7 mouse cellular contexts compared by ENCODE assay signal in the genomic region with DNA sequence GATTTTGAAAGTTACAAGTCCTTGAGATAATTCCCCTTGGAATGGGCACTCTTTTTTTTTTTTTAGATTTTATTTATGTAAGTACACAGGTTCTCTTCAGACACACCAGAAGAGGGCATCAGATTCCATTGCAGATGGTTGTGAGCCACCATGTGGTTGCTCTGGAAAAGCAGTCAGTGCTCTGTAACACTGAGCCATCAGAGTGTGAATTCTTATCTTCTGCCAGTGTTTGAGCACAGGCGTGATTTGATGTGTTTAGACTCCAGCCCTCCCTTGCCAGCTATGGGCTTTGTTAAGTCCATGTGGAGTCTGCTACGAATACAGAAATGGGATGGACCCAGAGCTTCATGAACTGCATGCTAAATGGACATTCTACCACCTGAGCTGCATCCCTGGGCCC. TPM values are rescaled to one million over a fixed set of nuclear protein-coding genes. Genes with fewer than 3 reads are reported as not detected.
A peak's percentile ranks its signal among the peaks of the same experiment; 100 is the strongest.
DNase-seq lines count a peak whose midpoint lies in the region; ATAC-seq and TF ChIP-seq lines count a peak whose summit lies in the region.

No protein-coding gene starts in this region.

- H3K36me3 ChIP-seq in forebrain, postnatal 0 days (ENCODE audit: insufficient read depth), result 0 out of 2 replicates have a peak, but pooled peaks cover 4% of the 10 kb centered on the region
- peaks cover 9% of the 10 kb centered on the region for H3K36me3 ChIP-seq in liver, adult 2 months (ENCODE audit: control insufficient read depth, insufficient read depth, low read length)
- H3K36me3 ChIP-seq in neural tube, embryonic 12.5 days, result no peaks in the 10 kb centered on the region

- ATAC-seq in forebrain, postnatal 0 days, result no peak
- no peak for ATAC-seq in neural tube, embryonic 12.5 days (ENCODE audit: low FRiP score, low read depth)

- peak in 1 of 2 experiments; percentile 11 for DNase-seq in left cerebral cortex, adult 2 months (ENCODE audit: extremely low spot score in 1 of 2, low spot score in 2 of 2)
- no peak for DNase-seq in left cerebral cortex, adult 9 months (ENCODE audit: low spot score in 2 of 2)
- DNase-seq in brain, embryonic 14.5 days (ENCODE audit: low read depth), result peak; percentile 58
- peak; percentile 56 for DNase-seq in forebrain, postnatal 0 days
- DNase-seq in liver, adult 2 months (ENCODE audit: extremely low read depth, low read depth, low spot score), result peak; percentile 77
- no peak for DNase-seq in thymus, postnatal 36 days

- no peaks in the 10 kb centered on the region for H3K9me3 ChIP-seq in forebrain, postnatal 0 days (ENCODE audit: low read length)
- no peaks in the 10 kb centered on the region for H3K9me3 ChIP-seq in neural tube, embryonic 12.5 days

- peak overlapping the region; percentile 58 for H3K4me2 ChIP-seq in forebrain, postnatal 0 days (ENCODE audit: low read depth)
- peak overlapping the region; percentile 74 for H3K4me2 ChIP-seq in neural tube, embryonic 12.5 days (replicated peaks)

- peak overlapping the region; percentile 32; the same call in 1 of the 2 replicates for H3K9ac ChIP-seq in forebrain, postnatal 0 days
- peak overlapping the region; percentile 11; the same call in 1 of the 2 replicates for H3K9ac ChIP-seq in liver, adult 2 months (ENCODE audit: low read depth, low read length)
- H3K9ac ChIP-seq in neural tube, embryonic 12.5 days, result peak overlapping the region; percentile 90; the same call in 1 of the 2 replicates

- H3K4me3 ChIP-seq in left cerebral cortex, adult 2 months, result peak overlapping the region; percentile 71
- peak overlapping the region; percentile 89; the same call in 1 of the 2 replicates for H3K4me3 ChIP-seq in forebrain, postnatal 0 days (ENCODE audit: low read depth, low read length)
- no peak overlapping the region for H3K4me3 ChIP-seq in liver, adult 2 months (ENCODE audit: insufficient read depth, low read depth, low read length)
- peak overlapping the region; percentile 5; the same call in 1 of the 2 replicates for H3K4me3 ChIP-seq in neural tube, embryonic 12.5 days

- WGBS in forebrain, postnatal 0 days, result 6% methylated on average over 2 of the region's 2 CpGs
- 12% methylated on average over 2 of the region's 2 CpGs for WGBS in liver, adult 2 months
- WGBS in neural tube, embryonic 12.5 days, result 40% methylated on average over 2 of the region's 2 CpGs

- TF ChIP-seq CTCF in left cerebral cortex, adult 2 months (IDR thresholded peaks at IDR 0.05), result peak; percentile 52
- TF ChIP-seq CTCF in brain, embryonic 14.5 days (IDR thresholded peaks at IDR 0.05; ENCODE audit: borderline replicate concordance, extremely low read depth, insufficient read depth, insufficient read length), result peak; percentile 12; the same call in 1 of the 2 replicates
- peak; percentile 68 for TF ChIP-seq CTCF in forebrain, postnatal 0 days (IDR thresholded peaks at IDR 0.05; ENCODE audit: low read depth)
- TF ChIP-seq CTCF in liver, adult 2 months (IDR thresholded peaks at IDR 0.05; ENCODE audit: low read depth, low read length), result peak; percentile 29; the same call in 1 of the 2 replicates

- H3K27ac ChIP-seq in left cerebral cortex, adult 2 months, result peak overlapping the region; percentile 95
- H3K27ac ChIP-seq in forebrain, postnatal 0 days (ENCODE audit: low read depth, low read length), result peak overlapping the region; percentile 40; the same call in 1 of the 2 replicates
- peak overlapping the region; percentile 94 for H3K27ac ChIP-seq in liver, adult 2 months (replicated peaks; ENCODE audit: insufficient read depth, low read depth, low read length)
- no peak overlapping the region for H3K27ac ChIP-seq in neural tube, embryonic 12.5 days

- no peak for TF ChIP-seq POLR2A in brain, embryonic 14.5 days (IDR thresholded peaks at IDR 0.05; ENCODE audit: borderline replicate concordance, extremely low read depth, insufficient read depth, insufficient read length, poor library complexity, severe bottlenecking)
- TF ChIP-seq POLR2A in liver, adult 2 months (IDR thresholded peaks at IDR 0.05; ENCODE audit: extremely low read depth, insufficient read depth, low read length), result no peak

- intact Hi-C loops in left cerebral cortex, adult 2 months (cut with DNase I), result loop anchor here (2.0 kb wide), 1 partner anchor 31 kb away; a partner anchor contains a TSS

- H3K79me2 ChIP-seq in liver, adult 2 months (ENCODE audit: control insufficient read depth, insufficient read depth, low read length), result peaks cover 24% of the 10 kb centered on the region

- H3K27me3 ChIP-seq in forebrain, postnatal 0 days (ENCODE audit: insufficient read depth, low read length), result no peaks in the 10 kb centered on the region
- H3K27me3 ChIP-seq in liver, adult 2 months (ENCODE audit: control insufficient read depth, insufficient read depth, low read length), result no peaks in the 10 kb centered on the region
- no peaks in the 10 kb centered on the region for H3K27me3 ChIP-seq in neural tube, embryonic 12.5 days (replicated peaks)

- peaks cover 21% of the 10 kb centered on the region for H3K4me1 ChIP-seq in forebrain, postnatal 0 days (ENCODE audit: insufficient read depth)
- H3K4me1 ChIP-seq in liver, adult 2 months (ENCODE audit: control insufficient read depth, insufficient read depth, low read length), result peaks cover 38% of the 10 kb centered on the region
- peaks cover 50% of the 10 kb centered on the region for H3K4me1 ChIP-seq in neural tube, embryonic 12.5 days

RNA-seq across cellular contexts. Expression of a gene that starts 1.7 kb away (rescaled TPM):
- 10 to 100 TPM; 23.1 to 23.4 TPM for total RNA-seq in left cerebral cortex, adult 2 months (2021)
- polyA plus RNA-seq in brain, embryonic 14.5 days (2012; rRNA removed), result 24.8 and 36.4 TPM in 2 replicates
- total RNA-seq in forebrain, postnatal 0 days (2014; rRNA removed), result 10.1 and 15.9 TPM in 2 replicates
- 3.9 and 4.7 TPM in 2 replicates for polyA plus RNA-seq in forebrain, postnatal 0 days (2015; fragmentation: Nextera tagmentation; extraction: Ambion mirVana)
- total RNA-seq in liver, adult 2 months (2014; rRNA removed), result 22.9 and 43.9 TPM in 2 replicates
- polyA plus RNA-seq in liver, adult 2 months (2012; rRNA removed), result 727 and 964 TPM in 2 replicates
- polyA plus RNA-seq in neural tube, embryonic 12.5 days (2016; fragmentation: Nextera tagmentation; extraction: Ambion mirVana), result 4.8 and 5.1 TPM in 2 replicates

RNA-seq across cellular contexts. Expression of a gene that starts 2.0 kb away (rescaled TPM):
- 1 to 10 TPM; 1.8 to 2.0 TPM for total RNA-seq in left cerebral cortex, adult 2 months (2021)
- polyA plus RNA-seq in brain, embryonic 14.5 days (2012; rRNA removed), result 0.42 and 0.59 TPM in 2 replicates
- 0.15 and 1.3 TPM in 2 replicates for total RNA-seq in forebrain, postnatal 0 days (2014; rRNA removed)
- 0.21 and 0.34 TPM in 2 replicates for polyA plus RNA-seq in forebrain, postnatal 0 days (2015; fragmentation: Nextera tagmentation; extraction: Ambion mirVana)
- 0.60 and 0.65 TPM in 2 replicates for total RNA-seq in liver, adult 2 months (2014; rRNA removed)
- 0.85 and 1.7 TPM in 2 replicates for polyA plus RNA-seq in liver, adult 2 months (2012; rRNA removed)
- polyA plus RNA-seq in neural tube, embryonic 12.5 days (2016; fragmentation: Nextera tagmentation; extraction: Ambion mirVana), result 1.5 and 1.6 TPM in 2 replicates

RNA-seq across cellular contexts. Expression of a gene that starts 2.3 kb away (rescaled TPM):
- 10 to 100 TPM; 31.9 to 32.2 TPM for total RNA-seq in left cerebral cortex, adult 2 months (2021)
- 73.9 and 96.1 TPM in 2 replicates for polyA plus RNA-seq in brain, embryonic 14.5 days (2012; rRNA removed)
- total RNA-seq in forebrain, postnatal 0 days (2014; rRNA removed), result 58.0 and 68.7 TPM in 2 replicates
- polyA plus RNA-seq in forebrain, postnatal 0 days (2015; fragmentation: Nextera tagmentation; extraction: Ambion mirVana), result 50.5 and 57.0 TPM in 2 replicates
- total RNA-seq in liver, adult 2 months (2014; rRNA removed), result 4.0 and 5.4 TPM in 2 replicates
- 20.4 and 20.6 TPM in 2 replicates for polyA plus RNA-seq in liver, adult 2 months (2012; rRNA removed)
- polyA plus RNA-seq in neural tube, embryonic 12.5 days (2016; fragmentation: Nextera tagmentation; extraction: Ambion mirVana), result 71.3 and 74.7 TPM in 2 replicates

RNA-seq across cellular contexts. Expression of a gene that starts 30.6 kb away (rescaled TPM):
- 10 to 100 TPM; 69.7 to 77.0 TPM for total RNA-seq in left cerebral cortex, adult 2 months (2021)
- polyA plus RNA-seq in brain, embryonic 14.5 days (2012; rRNA removed), result 141 and 160 TPM in 2 replicates
- total RNA-seq in forebrain, postnatal 0 days (2014; rRNA removed), result 89.9 and 109 TPM in 2 replicates
- polyA plus RNA-seq in forebrain, postnatal 0 days (2015; fragmentation: Nextera tagmentation; extraction: Ambion mirVana), result 105 and 112 TPM in 2 replicates
- total RNA-seq in liver, adult 2 months (2014; rRNA removed), result 23.9 and 35.4 TPM in 2 replicates
- polyA plus RNA-seq in liver, adult 2 months (2012; rRNA removed), result 93.9 and 106 TPM in 2 replicates
- polyA plus RNA-seq in neural tube, embryonic 12.5 days (2016; fragmentation: Nextera tagmentation; extraction: Ambion mirVana), result 108 and 116 TPM in 2 replicates

RNA-seq across cellular contexts. Expression of a gene that starts 30.7 kb away (rescaled TPM):
- total RNA-seq in left cerebral cortex, adult 2 months (2021), result 10 to 100 TPM; 64.4 to 67.5 TPM
- 96.8 and 124 TPM in 2 replicates for polyA plus RNA-seq in brain, embryonic 14.5 days (2012; rRNA removed)
- 71.9 and 378 TPM in 2 replicates for total RNA-seq in forebrain, postnatal 0 days (2014; rRNA removed)
- polyA plus RNA-seq in forebrain, postnatal 0 days (2015; fragmentation: Nextera tagmentation; extraction: Ambion mirVana), result 87.8 and 115 TPM in 2 replicates
- total RNA-seq in liver, adult 2 months (2014; rRNA removed), result 20.2 and 31.5 TPM in 2 replicates
- polyA plus RNA-seq in liver, adult 2 months (2012; rRNA removed), result 81.1 and 91.6 TPM in 2 replicates
- polyA plus RNA-seq in neural tube, embryonic 12.5 days (2016; fragmentation: Nextera tagmentation; extraction: Ambion mirVana), result 95.4 and 101 TPM in 2 replicates

Comparison
In these comparisons a context has a peak if more than half of its experiments do, and no peak if none do; other contexts are left out.
1. DNase-seq: peak in brain, embryonic 14.5 days (single experiment), forebrain, postnatal 0 days (single experiment) and liver, adult 2 months (single experiment); none in left cerebral cortex, adult 9 months (0 of 2) and thymus, postnatal 36 days (0 of 2).
2. CTCF ChIP-seq: peak in every context shown above with its lines; median percentile 68 in forebrain, postnatal 0 days; 52 in left cerebral cortex, adult 2 months; 29 in liver, adult 2 months; 12 in brain, embryonic 14.5 days.
3. H3K9ac ChIP-seq: peak in every context shown above with its lines; median percentile 90 in neural tube, embryonic 12.5 days; 32 in forebrain, postnatal 0 days; 11 in liver, adult 2 months.
4. RNA of a gene that starts 1.7 kb away (polyA plus RNA-seq): 727 to 964 TPM in liver, adult 2 months; 24.8 to 36.4 TPM in brain, embryonic 14.5 days, 4.8 to 5.1 TPM in neural tube, embryonic 12.5 days and 3.9 to 4.7 TPM in forebrain, postnatal 0 days; every median in the first group is over 10 times any median in the second.